ENCODE assay signal across 24 mouse cellular contexts in the genomic region with DNA sequence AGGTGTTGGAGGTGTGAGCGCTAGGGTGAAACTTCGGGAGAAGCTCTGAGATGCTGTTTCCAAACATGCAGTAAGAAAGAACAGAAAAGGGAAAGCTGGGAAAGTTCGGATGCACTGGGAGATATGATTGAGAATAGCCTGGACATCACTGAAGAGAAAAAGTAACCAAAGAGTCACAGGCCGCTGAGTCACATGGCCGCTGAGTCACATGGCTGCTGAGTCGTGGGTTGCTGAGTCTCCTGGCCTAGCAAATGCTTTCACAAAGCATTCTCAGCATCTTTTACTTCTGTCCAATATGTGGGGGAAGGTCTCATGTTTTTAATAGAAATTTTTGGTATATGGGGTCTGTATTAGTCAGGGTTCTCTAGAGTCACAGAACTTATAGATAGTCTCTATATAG.
A peak's percentile ranks its signal among the peaks of the same experiment; 100 is the strongest.
DNase-seq lines count a peak whose midpoint lies in the region; ATAC-seq and TF ChIP-seq lines count a peak whose summit lies in the region.
"Had no signal": no experiment of that assay in that cellular context is flagged by ENCODE, and none has a peak within 500 bp of the region (broad histone marks: within the 10 kb centered on the region; RNA-seq: fewer than 3 reads in every experiment).

No protein-coding gene starts in this region.

- no peaks in the 10 kb centered on the region for H3K9me3 ChIP-seq in midbrain, embryonic 15.5 days
- H3K9me3 ChIP-seq in kidney, embryonic 16.5 days (ENCODE audit: low read length) = no peaks in the 10 kb centered on the region

- no peak for TF ChIP-seq CTCF in C2C12 (IDR thresholded peaks at IDR 0.05; ENCODE audit: control insufficient read depth, insufficient read depth, insufficient read length)

- H3K9ac ChIP-seq in midbrain, embryonic 15.5 days = no peak overlapping the region
- no peak overlapping the region for H3K9ac ChIP-seq in kidney, embryonic 16.5 days (replicated peaks; ENCODE audit: low read length)

- H3K79me2 ChIP-seq in C2C12 (ENCODE audit: control insufficient read depth, insufficient read depth) (no peaks in the 10 kb centered on the region), myocyte (ENCODE audit: control insufficient read depth, insufficient read depth) (no peaks in the 10 kb centered on the region)

- WGBS in midbrain, embryonic 15.5 days = 85% methylated on average over 6 of the region's 6 CpGs
- 84% methylated on average over 6 of the region's 6 CpGs for WGBS in kidney, embryonic 16.5 days

- peak; percentile 70 for DNase-seq in 3T3-L1 (ENCODE audit: low read depth, low spot score)
- peak; percentile 49 for DNase-seq in NIH3T3 (ENCODE audit: low read depth)
- DNase-seq in left cerebral cortex, adult 11 months (ENCODE audit: low spot score) = no peak
- no peak for DNase-seq in adrenal gland, postnatal 25 days
- DNase-seq: adrenal gland, adult 2 months; adrenal gland, adult 8-10 months; adrenal gland, postnatal 10 days; adrenal gland, postnatal 14 days; B cell, adult 2 months; cerebellum, adult 11 months; cerebellum, adult 11-12 months; cerebellum, adult 18-20 months; cerebellum, adult 2 months; cerebellum, adult 8-10 months; cerebellum, adult 9-10 months had no signal

- H3K27me3 ChIP-seq in C2C12 (ENCODE audit: control insufficient read depth, insufficient read depth, insufficient read length) (no peaks in the 10 kb centered on the region), myocyte (ENCODE audit: control insufficient read depth, insufficient read depth, insufficient read length) (no peaks in the 10 kb centered on the region)
- H3K27me3 ChIP-seq in midbrain, embryonic 15.5 days (replicated peaks) = no peaks in the 10 kb centered on the region
- H3K27me3 ChIP-seq in kidney, embryonic 16.5 days (ENCODE audit: insufficient read depth, low read length) = no peaks in the 10 kb centered on the region
- H3K27me3 ChIP-seq: CH12.LX, Patski had no signal

- H3K36me3 ChIP-seq in C2C12 (ENCODE audit: control insufficient read depth, insufficient read depth) (no peaks in the 10 kb centered on the region), myocyte (ENCODE audit: control insufficient read depth, insufficient read depth) (no peaks in the 10 kb centered on the region)
- H3K36me3 ChIP-seq in midbrain, embryonic 15.5 days (replicated peaks) = no peaks in the 10 kb centered on the region
- no peaks in the 10 kb centered on the region for H3K36me3 ChIP-seq in kidney, embryonic 16.5 days (ENCODE audit: insufficient read depth, low read length)
- H3K36me3 ChIP-seq: G1E had no signal

- TF ChIP-seq POLR2A in myocyte (IDR thresholded peaks at IDR 0.05; ENCODE audit: insufficient read length, low read depth) = no peak

- ATAC-seq in midbrain, embryonic 15.5 days (replicated peaks) = no peak
- ATAC-seq in kidney, embryonic 16.5 days (ENCODE audit: low FRiP score, low TSS enrichment) = no peak
- ATAC-seq: activated CD4-positive, CD25-positive, alpha-beta regulatory T cell, adult 4 months; CD4-positive, CD25-positive, alpha-beta regulatory T cell, adult 4 months; Patski had no signal

- no peak overlapping the region for H3K4me2 ChIP-seq in myocyte (ENCODE audit: low read depth)
- no peak overlapping the region for H3K4me2 ChIP-seq in midbrain, embryonic 15.5 days
- no peak overlapping the region for H3K4me2 ChIP-seq in kidney, embryonic 16.5 days (replicated peaks; ENCODE audit: low read depth, low read length)

- H3ac ChIP-seq in C2C12 (ENCODE audit: control insufficient read depth, insufficient read length, low read depth) = no peak overlapping the region
- H3ac ChIP-seq in myocyte (ENCODE audit: control insufficient read depth, insufficient read length) = no peak overlapping the region

- H3K4me1 ChIP-seq in midbrain, embryonic 15.5 days = no peaks in the 10 kb centered on the region
- H3K4me1 ChIP-seq in kidney, embryonic 16.5 days (ENCODE audit: insufficient read depth, low read length) = no peaks in the 10 kb centered on the region

- H3K4me3 ChIP-seq in C2C12 (ENCODE audit: insufficient read depth, poor library complexity, severe bottlenecking) (no peak overlapping the region), myocyte (no peak overlapping the region)
- H3K4me3 ChIP-seq in midbrain, embryonic 15.5 days = no peak overlapping the region
- H3K4me3 ChIP-seq in kidney, embryonic 16.5 days (ENCODE audit: low read length) = no peak overlapping the region

- H3K79me3 ChIP-seq in C2C12 (ENCODE audit: low read depth) = no peaks in the 10 kb centered on the region

- no peak overlapping the region for H3K27ac ChIP-seq in midbrain, embryonic 15.5 days
- no peak overlapping the region for H3K27ac ChIP-seq in kidney, embryonic 16.5 days (ENCODE audit: low read length)

TF ChIP-seq in C2C12, 6 proteins besides CTCF, POLR2A, EP300 and RAD21:
- TF ChIP-seq USF1 (IDR thresholded peaks at IDR 0.05; ENCODE audit: low read depth) = peak; percentile 87
- no peak for TF ChIP-seq CEBPB (IDR thresholded peaks at IDR 0.05; ENCODE audit: low read depth)
- TF ChIP-seq MYOG (IDR thresholded peaks at IDR 0.05; ENCODE audit: control insufficient read depth, extremely low read depth, insufficient read length) = no peak
TF ChIP-seq in C2C12: peak in this region for 1.

TF ChIP-seq in myocyte, 11 proteins besides CTCF, POLR2A, EP300 and RAD21:
- TF ChIP-seq USF1 (IDR thresholded peaks at IDR 0.05; ENCODE audit: low read depth) (peak; percentile 64), SRF (IDR thresholded peaks at IDR 0.05; ENCODE audit: control insufficient read depth, insufficient read length, low read depth) (no peak)

Comparison
In these comparisons a context has a peak if more than half of its experiments do, and no peak if none do; other contexts are left out.
1. DNase-seq: peak in 3T3-L1 (single experiment) and NIH3T3 (single experiment); none in left cerebral cortex, adult 11 months (single experiment) and adrenal gland, postnatal 25 days (single experiment).